Mouse (Mus musculus) stomach, postnatal 0 days (tissue): ENCODE measurements around the gene Lpcat4. TPM values are rescaled to one million over a fixed set of nuclear protein-coding genes. Genes with fewer than 3 reads are reported as not detected.

Experiments
- ATAC-seq: fragments of 200-750 bp; cut with Nextera tagmentation; 2 replicates; pipeline ENCODE4 v1.8.0; 2017; ENCODE audit not compliant: low FRiP score, low TSS enrichment
- DNase-seq: peaks from one replicate; pipeline ENCODE4 v3.0.0-alpha.2; 2016; ENCODE audit warnings: low spot score
- H3K27ac ChIP-seq: fragments of 300-500 bp; sonication (generic); replicated peaks from 2 replicates; pipeline ENCODE4 v1.5.1; 2014; ENCODE audit warnings: mild to moderate bottlenecking, control low read depth
- H3K27me3 ChIP-seq: fragments of 300-500 bp; sonication (generic); 2 replicates; pipeline ENCODE4 v1.6.1; 2014; ENCODE audit warnings: low read length; ENCODE audit not compliant: control insufficient read depth, insufficient read depth
- H3K36me3 ChIP-seq: fragments of 300-500 bp; sonication (generic); 2 replicates; pipeline ENCODE4 v1.6.1; 2014; ENCODE audit warnings: low read length, mixed read lengths; ENCODE audit not compliant: control insufficient read depth, insufficient read depth
- H3K4me1 ChIP-seq: fragments of 300-500 bp; sonication (generic); replicated peaks from 2 replicates; pipeline ENCODE4 v1.6.1; 2014; ENCODE audit warnings: antibody characterized with exemption; ENCODE audit not compliant: control insufficient read depth, insufficient read depth
- H3K4me2 ChIP-seq: fragments of 300-500 bp; sonication (generic); replicated peaks from 2 replicates; pipeline ENCODE4 v1.6.1; 2014; ENCODE audit warnings: low read depth, mild to moderate bottlenecking, control low read depth, moderate library complexity
- H3K4me3 ChIP-seq: fragments of 300-500 bp; sonication (generic); 2 replicates; pipeline ENCODE4 v1.5.1; 2014; ENCODE audit warnings: low read depth, low read length, control low read depth
- H3K9ac ChIP-seq: fragments of 300-500 bp; sonication (generic); 2 replicates; pipeline ENCODE4 v1.6.1; 2014; ENCODE audit warnings: mild to moderate bottlenecking, low read length, control low read depth, mixed read lengths
- H3K9me3 ChIP-seq: fragments of 300-500 bp; sonication (generic); 2 replicates; pipeline ENCODE4 v1.6.1; 2016; ENCODE audit warnings: low read length; ENCODE audit not compliant: control insufficient read depth
- CTCF ChIP-seq: IDR thresholded peaks from 2 replicates; pipeline ENCODE4 v1.5.1; 2016; ENCODE audit warnings: antibody characterized with exemption, low read depth, mild to moderate bottlenecking, moderate library complexity
- EP300 ChIP-seq: optimal IDR thresholded peaks from 2 replicates; pipeline ENCODE3; 2016; ENCODE audit warnings: antibody characterized with exemption
- WGBS: fragments of 180-500 bp; shearing (Covaris S2); extraction: QIAGEN DNeasy Blood & Tissue Kit; methylation state at CpG from one replicate; pipeline ENCODE4 v1.1.7; 2014; 5-methylcytosine and 5-hydroxymethylcytosine counted together
- polyA plus RNA-seq: library from polyadenylated mRNA; unstranded; fragments of >200 nt; fragmentation: Nextera tagmentation; extraction: Ambion mirVana; gene quantifications from 2 replicates; pipeline ENCODE4 v1.2.1, GENCODE M21; 2015

Lpcat4 gene
- polyA plus RNA-seq, 1 experiment from 2014 or later: 40.2 TPM

GRCm38 (mm10) chr2:112249780-112250453, 10.6 kb downstream of the Lpcat4 start:
- H3K4me3 ChIP-seq: no peak overlapping the region
- no peaks in the 10 kb centered on the region for H3K9me3 ChIP-seq
- H3K4me2 ChIP-seq: no peak overlapping the region
- no peaks in the 10 kb centered on the region for H3K4me1 ChIP-seq
- no peaks in the 10 kb centered on the region for H3K27me3 ChIP-seq
- no peak for ATAC-seq
- no peak for DNase-seq
- TF ChIP-seq CTCF (no peak), EP300 (no peak)
- H3K36me3 ChIP-seq: peaks cover 4% of the 10 kb centered on the region; the same call in 1 of the 2 replicates
- 86% methylated on average over 10 of the region's 10 CpGs for WGBS
- no peak overlapping the region for H3K27ac ChIP-seq
- H3K9ac ChIP-seq: no peak overlapping the region

- DNase-seq: no peak
- ATAC-seq: peak; percentile 64; the same call in 1 of the 2 replicates
- H3K4me3 ChIP-seq: no peak overlapping the region
- H3K9ac ChIP-seq: no peak overlapping the region
- WGBS: 45% methylated on average over 7 of the region's 7 CpGs
- H3K9me3 ChIP-seq: no peaks in the 10 kb centered on the region
- TF ChIP-seq EP300 (no peak), CTCF (no peak)
- H3K36me3 ChIP-seq: no peaks in the 10 kb centered on the region
- H3K4me1 ChIP-seq: no peaks in the 10 kb centered on the region
- no peak overlapping the region for H3K4me2 ChIP-seq
- H3K27me3 ChIP-seq: no peaks in the 10 kb centered on the region
- no peak overlapping the region for H3K27ac ChIP-seq
Measured at GRCm38 (mm10) chr2:112254675-112255515, 15.6 kb downstream of the Lpcat4 start.

GRCm38 (mm10) chr2:112259241-112259962, 20.1 kb downstream of the Lpcat4 start, which contains the start of gene Nutm1:
Gene Nutm1 (minus strand): TSS chr2:112259291.
- no peaks in the 10 kb centered on the region for H3K36me3 ChIP-seq
- H3K4me1 ChIP-seq: no peaks in the 10 kb centered on the region
- H3K27ac ChIP-seq: no peak within 1 kb of the TSS
- no peak within 1 kb of the TSS for H3K4me2 ChIP-seq
- WGBS: 63% methylated on average over 10 of the region's 10 CpGs
- H3K27me3 ChIP-seq: no peaks in the 10 kb centered on the region
- no peak within 1 kb of the TSS for H3K4me3 ChIP-seq
- no peak for DNase-seq
- TF ChIP-seq EP300 (no peak), CTCF (peak; percentile 65)
- ATAC-seq: no peak
- no peaks in the 10 kb centered on the region for H3K9me3 ChIP-seq
- H3K9ac ChIP-seq: no peak within 1 kb of the TSS

GRCm38 (mm10) chr2:112261748-112262653, 22.7 kb downstream of the Lpcat4 start, which contains the start of gene Nop10:
Gene Nop10 (plus strand): TSS chr2:112261926.
- peak within 1 kb of the TSS; percentile 54 for H3K4me3 ChIP-seq
- WGBS: under 1% methylated on average over 36 of the region's 36 CpGs
- H3K9me3 ChIP-seq: no peaks in the 10 kb centered on the region
- peak within 1 kb of the TSS; percentile 66 for H3K4me2 ChIP-seq
- TF ChIP-seq CTCF: peak; percentile 91
- no peak for TF ChIP-seq EP300
- peak within 1 kb of the TSS; percentile 63 for H3K27ac ChIP-seq
- H3K4me1 ChIP-seq: no peaks in the 10 kb centered on the region
- DNase-seq (peak; percentile 80), ATAC-seq (peak; percentile 67)
- H3K9ac ChIP-seq: peak within 1 kb of the TSS; percentile 57
- no peaks in the 10 kb centered on the region for H3K27me3 ChIP-seq
- H3K36me3 ChIP-seq: no peaks in the 10 kb centered on the region

- Histone ChIP-seq H3K9me3 (no peaks in the 10 kb centered on the region), H3K36me3 (no peaks in the 10 kb centered on the region), H3K4me2 (peak overlapping the region; percentile 66), H3K27ac (no peak overlapping the region), H3K4me1 (no peaks in the 10 kb centered on the region), H3K4me3 (peak overlapping the region; percentile 54), H3K9ac (no peak overlapping the region), H3K27me3 (no peaks in the 10 kb centered on the region)
- WGBS: 30% methylated on average over 4 of the region's 4 CpGs
- no peak for DNase-seq
- TF ChIP-seq CTCF: peak; percentile 66
- TF ChIP-seq EP300: no peak
- ATAC-seq: no peak
Measured at GRCm38 (mm10) chr2:112262779-112263295, 23.6 kb downstream of the Lpcat4 start.
